Mouse (Mus musculus): ENCODE measurements at regions not wholly inside any gene's neighbourhood (a gene's known extent, or its start where the extent isn't known, plus 50 kb on each side); places are given as distances from the start of the nearest gene placed in this dataset.

DNA sequence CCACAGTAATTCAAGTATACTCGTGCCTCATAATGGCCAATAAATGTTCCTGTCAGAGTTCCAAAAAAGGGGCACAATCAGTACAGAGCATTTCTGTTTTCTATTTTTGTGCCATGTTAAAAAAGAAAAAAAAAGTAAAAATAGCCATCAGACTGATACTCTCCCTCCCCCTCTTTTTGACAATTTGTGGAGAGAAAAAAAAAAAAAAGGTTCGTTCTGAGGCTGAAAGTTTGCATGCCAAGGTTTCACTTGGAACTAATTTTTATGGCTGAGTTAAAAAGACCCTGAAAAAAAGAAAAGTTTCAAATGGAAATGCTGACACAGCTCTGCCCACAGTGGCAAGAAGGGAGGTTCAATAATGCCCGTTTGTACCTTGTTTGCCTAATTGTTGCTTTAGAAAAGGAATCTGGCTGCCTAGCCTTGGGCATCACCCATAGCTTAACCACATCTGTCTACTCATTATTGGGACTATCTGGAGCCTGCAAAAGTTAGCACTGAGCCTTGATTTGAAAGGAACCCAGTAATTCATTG, 291.9 kb downstream of the Lmo4 start:
- ATAC-seq (replicated peaks; ENCODE audit: extremely low read depth, insufficient read depth, low FRiP score), result no peak
- Histone ChIP-seq H3K27me3 (ENCODE audit: control insufficient read depth, insufficient read depth, low read length) (no peaks in the 10 kb centered on the region), H3K4me3 (ENCODE audit: low read length) (no peak overlapping the region), H3K4me1 (ENCODE audit: control insufficient read depth, insufficient read depth, low read length) (peaks cover 9% of the 10 kb centered on the region), H3K27ac (ENCODE audit: low read length) (no peak overlapping the region), H3K4me2 (ENCODE audit: low read depth, low read length) (no peak overlapping the region), H3K9ac (ENCODE audit: low read length) (no peak overlapping the region), H3K36me3 (ENCODE audit: control insufficient read depth, insufficient read depth) (no peaks in the 10 kb centered on the region), H3K9me3 (replicated peaks; ENCODE audit: control insufficient read depth, low read length) (no peaks in the 10 kb centered on the region)
- 71% methylated on average over 3 of the region's 3 CpGs for WGBS

GRCm38 (mm10) chr3:143912433-143912832, 292.6 kb downstream of the Lmo4 start:
- no peak for ATAC-seq (replicated peaks; ENCODE audit: extremely low read depth, insufficient read depth, low FRiP score)
- H3K4me1 ChIP-seq (ENCODE audit: control insufficient read depth, insufficient read depth, low read length), result peaks cover 9% of the 10 kb centered on the region
- 74% methylated on average over 6 of the region's 6 CpGs for WGBS
- H3K27ac ChIP-seq (ENCODE audit: low read length), result no peak overlapping the region
- H3K36me3 ChIP-seq (ENCODE audit: control insufficient read depth, insufficient read depth), result no peaks in the 10 kb centered on the region
- no peak overlapping the region for H3K9ac ChIP-seq (ENCODE audit: low read length)
- H3K27me3 ChIP-seq (ENCODE audit: control insufficient read depth, insufficient read depth, low read length), result no peaks in the 10 kb centered on the region
- no peaks in the 10 kb centered on the region for H3K9me3 ChIP-seq (replicated peaks; ENCODE audit: control insufficient read depth, low read length)
- no peak overlapping the region for H3K4me2 ChIP-seq (ENCODE audit: low read depth, low read length)
- no peak overlapping the region for H3K4me3 ChIP-seq (ENCODE audit: low read length)

- peaks cover 1% of the 10 kb centered on the region for H3K4me1 ChIP-seq (ENCODE audit: control insufficient read depth, insufficient read depth, low read length)
- H3K4me2 ChIP-seq (ENCODE audit: low read depth, low read length), result no peak overlapping the region
- no peak overlapping the region for H3K9ac ChIP-seq (ENCODE audit: low read length)
- H3K27ac ChIP-seq (ENCODE audit: low read length), result no peak overlapping the region
- no peaks in the 10 kb centered on the region for H3K27me3 ChIP-seq (ENCODE audit: control insufficient read depth, insufficient read depth, low read length)
- no peaks in the 10 kb centered on the region for H3K9me3 ChIP-seq (replicated peaks; ENCODE audit: control insufficient read depth, low read length)
- H3K4me3 ChIP-seq (ENCODE audit: low read length), result no peak overlapping the region
- ATAC-seq (replicated peaks; ENCODE audit: extremely low read depth, insufficient read depth, low FRiP score), result no peak
- 58% methylated on average over 6 of the region's 6 CpGs for WGBS
- no peaks in the 10 kb centered on the region for H3K36me3 ChIP-seq (ENCODE audit: control insufficient read depth, insufficient read depth)
Observed at GRCm38 (mm10) chr3:143909341-143909740, 295.7 kb downstream of the Lmo4 start.

DNA sequence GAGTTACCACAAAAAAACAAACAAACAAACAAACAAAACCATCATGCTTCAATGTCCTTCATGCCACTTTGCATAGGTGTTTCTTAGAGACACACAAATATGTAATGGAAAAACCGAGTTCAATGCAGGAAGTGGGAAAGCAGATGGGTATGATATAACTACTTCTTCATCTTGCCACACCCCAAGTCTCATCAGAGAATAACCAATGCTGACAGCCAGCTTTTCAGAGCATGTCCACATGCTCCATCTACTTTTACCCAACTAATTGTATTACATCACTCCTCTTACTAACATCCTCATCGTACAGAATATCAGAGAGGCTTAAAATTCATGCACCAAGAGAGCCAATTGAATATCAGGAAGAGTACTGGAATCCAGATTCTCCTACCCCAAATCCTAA, 301.6 kb downstream of the Lmo4 start:
- no peak overlapping the region for H3K27ac ChIP-seq (ENCODE audit: low read length)
- 78% methylated on average over 2 of the region's 2 CpGs for WGBS
- no peak overlapping the region for H3K4me2 ChIP-seq (ENCODE audit: low read depth, low read length)
- H3K9me3 ChIP-seq (replicated peaks; ENCODE audit: control insufficient read depth, low read length), result no peaks in the 10 kb centered on the region; the same call in 1 of the 2 replicates
- H3K4me3 ChIP-seq (ENCODE audit: low read length), result no peak overlapping the region
- no peaks in the 10 kb centered on the region for H3K4me1 ChIP-seq (ENCODE audit: control insufficient read depth, insufficient read depth, low read length)
- no peaks in the 10 kb centered on the region for H3K36me3 ChIP-seq (ENCODE audit: control insufficient read depth, insufficient read depth)
- no peaks in the 10 kb centered on the region for H3K27me3 ChIP-seq (ENCODE audit: control insufficient read depth, insufficient read depth, low read length)
- ATAC-seq (replicated peaks; ENCODE audit: extremely low read depth, insufficient read depth, low FRiP score), result no peak
- H3K9ac ChIP-seq (ENCODE audit: low read length), result no peak overlapping the region

GRCm38 (mm10) chr3:143880813-143881212, 324.2 kb downstream of the Lmo4 start:
- H3K36me3 ChIP-seq (ENCODE audit: control insufficient read depth, insufficient read depth), result no peaks in the 10 kb centered on the region
- WGBS, result 77% methylated on average over 2 of the region's 2 CpGs
- H3K27ac ChIP-seq (ENCODE audit: low read length), result no peak overlapping the region
- H3K27me3 ChIP-seq (ENCODE audit: control insufficient read depth, insufficient read depth, low read length), result no peaks in the 10 kb centered on the region
- H3K4me3 ChIP-seq (ENCODE audit: low read length), result no peak overlapping the region
- no peak overlapping the region for H3K4me2 ChIP-seq (ENCODE audit: low read depth, low read length)
- H3K4me1 ChIP-seq (ENCODE audit: control insufficient read depth, insufficient read depth, low read length), result no peaks in the 10 kb centered on the region
- no peak overlapping the region for H3K9ac ChIP-seq (ENCODE audit: low read length)
- no peaks in the 10 kb centered on the region for H3K9me3 ChIP-seq (replicated peaks; ENCODE audit: control insufficient read depth, low read length)
- no peak for ATAC-seq (replicated peaks; ENCODE audit: extremely low read depth, insufficient read depth, low FRiP score)

- no peak for ATAC-seq (replicated peaks; ENCODE audit: extremely low read depth, insufficient read depth, low FRiP score)
Observed at GRCm38 (mm10) chr3:143873876-143874275, 331.1 kb downstream of the Lmo4 start.

DNA sequence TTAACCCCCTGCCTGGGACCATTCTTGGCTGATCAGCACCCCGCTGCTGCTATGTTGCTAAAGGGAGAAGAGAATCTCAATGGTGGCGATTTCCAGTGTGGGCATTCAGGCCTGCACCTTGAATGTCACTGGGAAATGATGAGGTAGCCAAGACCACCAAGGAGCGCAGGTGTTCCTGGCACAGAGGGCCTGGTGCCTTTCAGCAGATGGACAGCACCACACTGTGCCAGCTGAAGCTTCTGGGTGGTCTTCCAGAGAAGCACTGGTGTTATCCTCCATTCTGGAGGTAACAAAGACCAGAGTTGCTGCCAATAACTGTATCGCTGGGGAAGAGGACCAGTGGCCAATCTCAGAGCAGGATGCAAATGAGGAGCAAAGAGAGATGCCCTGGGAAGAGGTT, 338.5 kb downstream of the Lmo4 start:
- WGBS, result 66% methylated on average over 4 of the region's 4 CpGs
- no peak overlapping the region for H3K27ac ChIP-seq (ENCODE audit: low read length)
- no peak for ATAC-seq (replicated peaks; ENCODE audit: extremely low read depth, insufficient read depth, low FRiP score)

More at GRCm38 (mm10) chr3:143873876-143874275, 331.1 kb downstream of the Lmo4 start:
- Histone ChIP-seq H3K4me2 (ENCODE audit: low read depth, low read length) (no peak overlapping the region), H3K9me3 (replicated peaks; ENCODE audit: control insufficient read depth, low read length) (no peaks in the 10 kb centered on the region), H3K4me3 (ENCODE audit: low read length) (no peak overlapping the region), H3K27me3 (ENCODE audit: control insufficient read depth, insufficient read depth, low read length) (no peaks in the 10 kb centered on the region), H3K9ac (ENCODE audit: low read length) (no peak overlapping the region), H3K36me3 (ENCODE audit: control insufficient read depth, insufficient read depth) (no peaks in the 10 kb centered on the region), H3K27ac (ENCODE audit: low read length) (no peak overlapping the region), H3K4me1 (ENCODE audit: control insufficient read depth, insufficient read depth, low read length) (no peaks in the 10 kb centered on the region)
- WGBS, result 77% methylated on average over 3 of the region's 3 CpGs

GRCm38 (mm10) chr3:143865626-143866025, 339.4 kb downstream of the Lmo4 start:
- no peak for ATAC-seq (replicated peaks; ENCODE audit: extremely low read depth, insufficient read depth, low FRiP score)
- Histone ChIP-seq H3K27me3 (ENCODE audit: control insufficient read depth, insufficient read depth, low read length) (no peaks in the 10 kb centered on the region), H3K9me3 (replicated peaks; ENCODE audit: control insufficient read depth, low read length) (no peaks in the 10 kb centered on the region), H3K27ac (ENCODE audit: low read length) (no peak overlapping the region), H3K36me3 (ENCODE audit: control insufficient read depth, insufficient read depth) (no peaks in the 10 kb centered on the region), H3K9ac (ENCODE audit: low read length) (no peak overlapping the region), H3K4me2 (ENCODE audit: low read depth, low read length) (no peak overlapping the region), H3K4me3 (ENCODE audit: low read length) (no peak overlapping the region), H3K4me1 (ENCODE audit: control insufficient read depth, insufficient read depth, low read length) (no peaks in the 10 kb centered on the region)
- WGBS, result 74% methylated on average over 7 of the region's 7 CpGs

More for the DNA sequence above, 338.5 kb downstream of the Lmo4 start:
- no peaks in the 10 kb centered on the region for H3K4me1 ChIP-seq (ENCODE audit: control insufficient read depth, insufficient read depth, low read length)
- no peaks in the 10 kb centered on the region for H3K9me3 ChIP-seq (replicated peaks; ENCODE audit: control insufficient read depth, low read length)
- no peaks in the 10 kb centered on the region for H3K27me3 ChIP-seq (ENCODE audit: control insufficient read depth, insufficient read depth, low read length)
- H3K4me2 ChIP-seq (ENCODE audit: low read depth, low read length), result no peak overlapping the region
- H3K36me3 ChIP-seq (ENCODE audit: control insufficient read depth, insufficient read depth), result no peaks in the 10 kb centered on the region
- no peak overlapping the region for H3K9ac ChIP-seq (ENCODE audit: low read length)
- H3K4me3 ChIP-seq (ENCODE audit: low read length), result no peak overlapping the region

GRCm38 (mm10) chr3:143864490-143864889, 340.5 kb downstream of the Lmo4 start:
- WGBS, result 64% methylated on average over 10 of the region's 10 CpGs
- no peaks in the 10 kb centered on the region for H3K36me3 ChIP-seq (ENCODE audit: control insufficient read depth, insufficient read depth)

More at GRCm38 (mm10) chr3:143864490-143864889, 340.5 kb downstream of the Lmo4 start:
- Histone ChIP-seq H3K27me3 (ENCODE audit: control insufficient read depth, insufficient read depth, low read length) (no peaks in the 10 kb centered on the region), H3K27ac (ENCODE audit: low read length) (no peak overlapping the region), H3K9ac (ENCODE audit: low read length) (no peak overlapping the region), H3K4me3 (ENCODE audit: low read length) (no peak overlapping the region), H3K9me3 (replicated peaks; ENCODE audit: control insufficient read depth, low read length) (no peaks in the 10 kb centered on the region), H3K4me2 (ENCODE audit: low read depth, low read length) (no peak overlapping the region), H3K4me1 (ENCODE audit: control insufficient read depth, insufficient read depth, low read length) (no peaks in the 10 kb centered on the region)
- no peak for ATAC-seq (replicated peaks; ENCODE audit: extremely low read depth, insufficient read depth, low FRiP score)
